Mouse (Mus musculus) common myeloid progenitor, adult 5-6 weeks (primary cell): Measurements from ENCODE around the gene Hoxa4. TPM values are rescaled to one million over a fixed set of nuclear protein-coding genes. Genes with fewer than 3 reads are reported as not detected.

Experiments used
- ATAC-seq: replicated peaks from 2 replicates; pipeline ENCODE4 v1.8.0; 2016; ENCODE audit warnings: low read depth, mild to moderate bottlenecking, moderate TSS enrichment, inconsistent platforms; ENCODE audit not compliant: poor library complexity, severe bottlenecking
- total RNA-seq: library from RNA; stranded (forward); fragments of 200-1000, 187-1606 nt; gene quantifications from 2 replicates; pipeline ENCODE4 v1.2.3, GENCODE M21; 2017

Hoxa4 gene
- total RNA-seq, 1 experiment from 2014 or later, result 0.27 TPM

DNA sequence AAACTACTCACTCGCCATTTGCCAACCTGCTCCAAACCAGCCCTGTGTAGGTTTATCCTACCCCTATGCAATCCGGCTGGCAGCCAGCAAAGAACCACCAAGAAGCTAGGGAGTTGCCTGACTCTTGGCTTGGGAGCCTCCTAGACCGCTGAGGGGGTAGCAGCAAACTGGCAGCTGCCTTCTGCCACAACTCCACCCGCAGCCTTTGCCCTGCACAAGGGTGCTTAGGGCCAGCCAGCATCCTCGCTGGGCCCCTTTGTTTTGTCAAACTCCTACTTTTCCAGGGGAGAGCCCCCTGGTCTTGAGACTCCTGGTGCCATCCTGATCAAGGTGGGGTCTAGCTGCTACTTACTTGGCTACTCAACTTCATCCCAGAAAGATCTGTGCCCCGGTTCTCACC, 6.9 kb downstream of the Hoxa4 start:
- no peak for ATAC-seq

DNA sequence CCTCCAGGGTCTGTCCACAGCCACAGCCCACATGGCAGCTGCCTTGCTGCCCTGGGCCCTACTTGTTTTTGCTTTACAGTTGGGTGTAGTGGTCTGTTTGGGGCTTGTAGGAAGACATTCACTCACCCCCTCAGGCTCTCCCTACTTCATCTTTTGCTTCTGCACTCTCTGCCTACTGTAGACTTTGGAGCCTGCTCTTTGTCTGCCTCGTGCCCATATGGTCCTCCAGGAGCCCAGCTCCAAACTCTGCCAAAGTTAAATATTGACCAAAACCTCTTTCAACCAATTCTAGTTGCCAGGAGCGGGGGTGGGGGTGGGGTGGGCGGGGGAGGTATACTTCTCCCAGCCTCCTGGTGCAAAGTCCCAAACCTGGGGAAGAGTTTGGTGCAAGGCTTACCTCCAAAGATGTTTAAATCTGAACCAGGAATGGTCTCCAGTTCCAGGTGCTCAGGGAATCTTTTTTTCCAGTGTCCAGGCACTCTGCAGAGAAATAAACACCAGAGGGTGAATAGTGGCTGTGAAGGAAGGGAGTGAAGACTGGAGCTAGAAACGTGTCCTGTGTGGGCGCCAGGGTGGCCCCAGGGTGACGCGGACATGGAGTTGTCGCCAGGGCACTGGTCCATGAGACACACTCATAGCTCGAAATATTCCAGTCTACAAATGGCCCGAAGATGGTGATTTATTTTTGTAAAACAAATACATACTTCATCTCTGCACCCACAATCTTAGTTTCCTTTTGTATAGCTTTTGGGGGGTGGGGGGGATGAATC, 8.1 kb downstream of the Hoxa4 start:
- ATAC-seq, result no peak

DNA sequence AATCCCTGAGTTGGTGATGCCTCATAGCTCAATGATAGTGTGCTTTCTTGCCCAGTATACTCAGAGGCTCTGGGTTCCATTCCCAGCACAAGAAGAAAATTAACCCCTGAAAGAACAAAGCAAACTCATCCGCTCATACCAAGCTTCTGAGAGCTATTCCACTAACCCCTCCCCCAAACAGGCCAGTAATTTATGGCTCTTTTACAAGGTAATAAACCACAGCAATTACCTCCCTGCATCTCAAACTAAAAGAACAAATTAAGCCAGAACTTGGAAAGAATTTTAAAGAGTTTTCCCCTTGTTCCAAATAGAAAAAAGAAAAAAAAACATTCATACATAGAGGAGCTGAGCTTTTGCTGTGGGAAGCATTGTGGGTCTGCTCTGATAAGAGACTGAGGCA, 8.8 kb downstream of the Hoxa4 start:
- no peak for ATAC-seq

DNA sequence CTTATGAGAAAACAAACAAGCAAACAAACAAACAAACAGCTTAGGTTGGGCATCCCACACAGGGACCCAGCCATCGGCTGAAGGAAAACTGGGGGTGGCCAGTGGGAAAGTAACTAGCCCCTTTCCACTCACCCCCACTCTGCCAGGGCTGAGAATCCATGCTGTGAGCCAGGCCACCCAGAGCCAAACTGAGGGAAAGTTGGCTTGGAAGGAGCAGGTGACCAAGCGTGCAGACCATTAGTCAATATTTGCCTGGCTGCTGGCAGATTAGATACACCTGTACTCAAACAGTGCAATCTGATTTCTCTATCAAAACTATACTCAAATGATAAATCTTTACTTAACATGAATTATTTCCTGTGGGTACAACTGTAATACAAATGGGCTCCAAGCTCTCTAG, 9.5 kb downstream of the Hoxa4 start:
- ATAC-seq, result no peak

DNA sequence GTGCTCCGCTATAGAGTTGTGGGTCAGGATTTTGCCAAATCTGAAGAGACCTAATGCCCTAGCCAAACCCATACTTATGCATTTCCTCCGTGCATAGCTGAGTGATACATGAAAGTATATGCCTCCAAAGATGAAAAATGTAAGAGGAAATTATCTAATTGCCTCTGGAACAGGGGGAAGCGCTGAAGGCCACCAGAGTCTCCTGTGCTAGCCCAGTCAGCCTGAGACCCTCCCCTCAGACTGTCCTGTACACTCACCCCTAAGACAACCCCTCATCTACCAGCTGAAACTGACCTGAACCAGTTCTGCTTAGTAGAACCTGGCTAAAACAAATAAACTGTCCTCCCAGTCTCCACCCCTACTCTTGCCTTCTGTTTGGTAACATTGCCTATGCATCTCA, 10.8 kb downstream of the Hoxa4 start:
- no peak for ATAC-seq

DNA sequence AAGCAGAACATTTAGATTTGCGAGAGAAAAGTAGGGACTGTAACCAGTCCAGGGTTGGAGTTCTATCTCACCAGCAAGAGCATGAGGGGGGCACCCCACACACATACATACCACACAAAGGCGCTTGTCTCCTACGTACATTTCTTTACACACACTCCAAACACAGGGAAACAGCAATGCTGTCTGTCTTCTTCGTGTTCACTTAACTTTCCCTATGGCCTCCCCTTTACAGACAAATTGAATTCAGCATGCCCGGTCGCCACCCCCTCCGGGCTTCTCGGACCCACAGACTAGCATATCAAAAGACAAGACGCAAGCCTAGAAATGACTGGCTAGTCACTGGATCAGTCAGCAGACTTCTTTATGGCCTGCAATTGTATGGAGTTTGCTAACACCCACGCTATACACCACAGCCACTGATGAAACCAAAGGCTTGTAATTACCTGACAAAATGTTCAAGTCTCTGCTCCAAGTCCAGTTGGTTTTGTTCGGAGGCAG, 11.3 kb downstream of the Hoxa4 start:
- ATAC-seq, result no peak

DNA sequence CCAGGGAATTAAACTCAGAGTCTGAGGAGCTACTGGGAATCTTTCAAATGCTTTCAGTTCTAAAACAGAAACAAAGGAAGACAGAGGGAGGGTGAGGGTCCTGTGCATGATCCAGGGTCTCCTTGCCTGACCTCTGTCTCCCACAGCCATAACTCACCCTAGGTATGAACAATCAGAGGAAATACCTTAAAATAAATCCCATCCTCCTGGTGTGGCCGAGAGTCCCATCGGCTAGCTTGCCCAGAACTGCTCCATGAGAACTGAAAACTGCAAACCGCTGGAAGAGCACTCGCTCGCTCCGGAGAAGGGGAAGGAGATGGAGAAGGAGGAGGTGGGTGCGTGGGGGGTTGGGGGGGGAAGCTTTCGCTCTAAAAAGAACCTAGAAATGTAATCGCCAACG, 11.9 kb downstream of the Hoxa4 start:
- ATAC-seq, result no peak

DNA sequence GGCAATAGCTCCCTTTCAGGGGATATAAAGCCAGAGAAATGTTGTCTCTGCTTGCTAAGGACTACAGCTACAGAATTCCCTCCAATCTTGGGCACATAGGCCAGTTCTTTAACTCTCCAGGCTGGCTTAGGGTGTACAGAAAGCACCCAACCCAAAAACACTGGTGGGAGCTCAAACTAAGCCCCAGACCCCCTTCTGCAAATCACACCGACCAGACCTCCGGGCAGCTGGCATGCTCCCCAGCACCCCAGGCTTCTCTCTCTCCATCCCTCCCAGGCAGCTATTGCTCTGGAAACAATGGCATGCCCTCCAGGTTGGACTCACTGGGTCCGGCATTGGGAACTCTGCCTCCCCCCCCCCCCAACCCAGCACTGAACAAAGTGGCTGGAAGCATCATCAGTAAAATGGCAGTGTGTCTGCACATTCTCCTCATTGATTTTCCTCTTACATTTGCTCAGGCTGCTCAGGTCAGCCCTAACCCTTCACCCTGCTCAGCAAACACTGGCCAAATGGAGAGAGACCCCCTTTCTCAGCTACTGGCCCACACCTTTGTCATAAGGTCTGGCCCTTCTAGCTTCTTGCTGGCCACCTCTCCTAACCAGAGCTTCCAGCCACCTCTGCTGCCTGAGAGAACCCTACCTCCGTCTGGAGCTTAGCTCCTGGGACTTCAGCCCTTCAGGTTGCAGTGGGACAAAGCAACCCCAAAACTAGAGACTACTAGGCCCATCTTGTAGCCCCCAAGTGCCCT, 12.5 kb downstream of the Hoxa4 start:
- ATAC-seq, result no peak

DNA sequence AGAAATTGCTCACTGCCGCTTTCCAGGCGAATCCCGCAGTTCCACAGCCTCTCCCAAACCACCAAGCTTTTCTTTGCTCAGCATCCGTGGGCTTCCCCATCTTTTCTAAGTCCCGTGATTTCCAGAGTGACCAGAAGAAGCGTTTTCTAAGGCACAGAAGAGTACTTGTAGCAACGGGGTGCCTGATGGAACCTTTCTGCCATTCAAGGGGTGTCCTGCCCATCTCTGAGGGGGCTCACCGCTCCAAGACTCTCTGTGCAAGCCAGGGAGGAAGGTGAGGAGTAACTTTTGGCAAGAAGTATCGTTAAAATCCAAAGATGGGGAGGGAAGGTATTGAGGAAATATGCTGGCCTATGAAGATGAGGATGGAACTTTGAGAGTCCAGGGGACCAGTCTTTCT, 13.7 kb downstream of the Hoxa4 start:
- no peak for ATAC-seq

DNA sequence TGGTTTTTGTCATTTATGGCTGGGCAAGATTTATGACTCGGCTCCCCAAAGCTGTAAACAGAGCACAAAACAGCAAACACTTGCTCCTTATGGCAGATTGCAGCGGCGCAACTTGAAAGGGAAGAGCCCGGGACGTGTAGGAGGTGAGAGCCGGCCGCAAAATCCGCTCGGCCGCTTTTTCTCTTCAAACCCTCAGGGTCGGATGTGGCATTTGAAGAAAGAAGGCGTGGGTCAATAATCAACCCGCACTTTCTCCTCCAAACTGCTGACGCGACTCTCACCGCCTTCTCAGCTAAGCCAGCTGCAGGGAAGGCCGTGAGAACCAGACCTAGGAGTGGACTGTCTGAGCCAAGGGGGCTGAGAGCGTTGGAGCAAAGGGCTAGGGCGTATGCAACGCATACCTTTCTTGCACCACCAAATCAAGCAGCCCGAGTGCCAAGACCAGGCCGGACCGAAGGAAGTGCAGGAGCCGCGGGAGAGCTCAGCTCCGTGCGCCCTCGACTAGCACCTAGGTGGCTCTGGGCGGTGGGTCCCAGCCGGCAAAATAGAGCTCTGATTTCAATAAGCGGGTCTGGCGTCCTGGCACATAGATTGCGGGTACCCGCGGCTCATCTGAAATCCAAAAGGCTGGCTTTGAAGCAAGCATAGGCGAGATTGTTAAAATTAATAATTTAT, 14.4 kb downstream of the Hoxa4 start, which contains the start of gene 5730596B20Rik:
TSS of gene 5730596B20Rik (plus strand) at position 438 of the 675 bp plus-strand sequence.
- ATAC-seq, result no peak

DNA sequence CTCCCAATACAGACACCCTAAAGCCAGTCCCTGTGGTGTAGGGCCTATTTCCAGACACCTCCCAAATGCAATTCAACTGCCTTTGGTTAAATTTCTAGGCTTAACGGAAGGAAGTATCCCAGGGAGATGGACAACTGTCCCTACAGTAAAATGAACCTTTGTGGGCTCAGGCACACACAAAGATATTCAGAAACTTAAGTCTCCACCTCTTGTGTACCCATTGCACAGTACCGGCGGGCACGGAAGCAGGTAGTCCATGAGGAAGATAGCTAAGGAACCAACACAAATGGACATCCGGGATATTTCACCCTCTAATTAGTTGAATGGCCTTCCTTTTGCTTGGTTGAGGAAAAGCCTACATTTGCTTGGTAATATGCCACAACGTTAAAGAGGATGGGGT, 15.2 kb downstream of the Hoxa4 start:
- ATAC-seq, result no peak

DNA sequence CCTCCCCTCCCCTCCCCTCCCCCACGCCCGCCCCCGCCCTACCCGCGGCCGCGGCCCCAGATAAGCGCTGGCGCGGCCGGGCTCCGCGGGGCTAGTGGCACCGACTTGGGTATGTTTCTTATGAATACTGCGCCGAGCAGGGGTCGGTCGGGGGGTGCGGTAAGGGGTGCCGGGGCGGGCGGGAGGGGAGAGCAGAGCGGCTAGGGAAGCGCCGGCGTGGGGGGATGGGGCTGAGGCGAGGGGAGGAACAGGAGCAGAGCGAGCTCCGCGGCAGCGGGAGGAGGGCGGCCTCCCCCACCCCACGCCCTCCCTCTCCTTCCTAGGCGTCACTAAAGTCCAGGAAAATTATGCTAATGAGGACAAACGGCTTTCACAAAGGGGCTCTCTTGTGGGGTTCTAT, 15.7 kb downstream of the Hoxa4 start:
- ATAC-seq, result no peak

DNA sequence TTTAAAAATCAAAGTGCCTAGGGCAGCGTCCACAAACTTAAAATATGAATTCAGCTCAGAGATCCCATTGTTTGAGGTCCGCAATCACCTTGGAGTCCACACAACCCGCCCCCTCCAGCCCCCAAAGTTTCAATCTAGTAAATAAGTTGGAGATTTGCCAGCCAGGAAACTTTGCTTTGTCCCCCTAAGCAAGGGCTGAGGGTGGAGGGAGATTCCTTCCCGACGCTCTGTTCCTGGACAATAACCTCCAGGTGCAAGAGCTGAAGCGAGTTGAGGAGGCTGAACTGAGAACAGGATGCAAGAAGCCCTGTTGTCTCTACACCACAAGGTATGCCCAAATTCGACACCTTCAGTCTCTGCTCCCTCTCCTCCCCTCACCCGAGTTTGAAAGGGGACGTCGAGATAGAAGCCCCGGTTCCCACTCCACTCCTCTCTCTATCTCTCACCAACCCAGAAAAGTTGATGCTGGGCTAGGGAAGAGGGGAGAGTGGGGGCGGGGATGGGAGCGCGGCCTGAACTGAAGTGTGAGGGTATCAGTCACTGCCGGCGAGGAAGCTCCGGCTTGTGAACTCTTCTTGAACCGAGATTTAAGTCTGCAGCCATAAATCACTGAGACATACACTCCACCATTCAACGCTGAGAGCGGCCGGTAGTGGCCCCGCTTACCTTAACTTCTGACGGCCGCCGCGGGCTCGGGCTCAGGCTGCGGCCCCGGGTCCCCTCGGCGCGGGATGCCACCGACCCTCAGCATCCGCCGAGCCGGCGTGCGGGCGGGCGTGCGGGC, 16.4 kb downstream of the Hoxa4 start:
- ATAC-seq, result no peak

DNA sequence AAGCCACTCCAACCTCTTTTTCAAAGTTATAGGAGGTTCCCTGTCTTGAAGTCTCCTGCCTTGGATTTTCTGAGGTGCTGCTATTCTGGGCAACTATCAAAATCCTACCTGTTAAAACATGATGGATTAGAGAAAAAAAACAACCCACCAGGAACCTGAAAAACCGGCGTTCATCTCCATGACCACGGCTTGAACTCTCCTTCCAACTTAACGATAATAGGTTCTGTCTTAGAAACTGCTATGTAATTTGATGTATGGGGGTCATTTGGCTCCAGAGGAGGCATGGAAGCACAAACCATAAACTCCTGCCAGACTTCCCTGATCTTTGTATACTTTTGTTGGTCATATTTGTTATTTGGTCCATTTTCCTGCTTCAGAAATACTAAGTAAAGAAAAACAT, 17.9 kb downstream of the Hoxa4 start:
- ATAC-seq, result no peak

DNA sequence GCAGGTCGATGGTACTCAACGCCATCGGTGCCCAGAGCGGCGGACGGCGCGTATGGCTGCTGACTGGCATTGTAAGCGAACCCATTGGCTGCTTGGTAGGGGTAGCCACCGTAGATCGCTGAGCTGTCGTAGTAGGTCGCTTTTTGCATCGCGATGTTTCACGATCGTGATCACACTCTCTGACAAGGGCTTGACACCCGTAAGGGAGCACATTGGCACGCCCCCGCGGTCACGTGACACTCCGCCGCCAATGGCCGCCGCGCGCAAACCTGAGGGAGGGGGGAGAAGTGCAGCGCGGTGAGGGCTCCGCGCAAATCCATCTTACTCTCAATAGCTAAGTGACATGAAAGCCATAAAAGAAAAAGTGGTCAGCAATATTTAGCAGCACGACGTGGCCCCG, 19.1 kb downstream of the Hoxa4 start:
- ATAC-seq, result no peak

DNA sequence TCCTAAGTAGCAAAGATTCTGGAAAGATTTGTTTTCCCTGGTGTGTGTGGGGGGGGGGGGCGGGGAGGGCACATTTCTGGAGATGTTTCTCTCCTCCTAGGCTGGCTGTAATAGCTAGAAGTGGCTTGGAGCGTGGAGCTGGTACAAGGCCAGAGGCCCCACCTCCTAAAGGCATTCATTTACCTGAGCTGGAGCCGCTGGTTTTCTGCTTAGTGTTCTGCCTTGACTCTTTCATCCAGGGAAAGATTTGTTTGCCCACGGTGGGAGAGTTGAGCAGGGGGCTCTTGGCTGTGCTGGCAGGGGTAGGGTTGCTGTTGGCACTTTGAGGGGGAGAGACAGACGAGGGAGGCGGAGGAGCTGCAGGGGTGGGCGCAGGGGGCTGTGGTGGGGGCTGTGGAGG, 19.6 kb downstream of the Hoxa4 start:
- no peak for ATAC-seq

DNA sequence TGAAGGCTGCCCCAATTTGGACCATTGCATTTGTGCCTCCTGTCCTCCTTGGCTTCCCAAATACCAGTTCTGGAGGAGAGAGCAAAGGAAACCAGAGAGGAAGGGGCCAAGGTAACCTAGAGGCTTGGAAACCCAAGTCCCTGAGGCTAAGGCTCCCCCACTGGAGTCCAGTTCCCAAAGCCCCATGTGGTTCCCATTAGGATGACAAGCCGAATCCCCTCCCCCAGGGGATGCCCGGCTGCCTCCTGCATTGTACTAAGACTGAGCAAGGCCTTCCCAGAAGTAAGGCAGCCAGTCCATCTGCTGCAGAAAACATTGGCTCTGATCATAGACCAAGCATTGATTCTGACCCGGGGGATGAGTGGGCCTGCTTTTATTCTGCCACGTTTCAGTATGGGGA, 20.2 kb downstream of the Hoxa4 start:
- no peak for ATAC-seq

DNA sequence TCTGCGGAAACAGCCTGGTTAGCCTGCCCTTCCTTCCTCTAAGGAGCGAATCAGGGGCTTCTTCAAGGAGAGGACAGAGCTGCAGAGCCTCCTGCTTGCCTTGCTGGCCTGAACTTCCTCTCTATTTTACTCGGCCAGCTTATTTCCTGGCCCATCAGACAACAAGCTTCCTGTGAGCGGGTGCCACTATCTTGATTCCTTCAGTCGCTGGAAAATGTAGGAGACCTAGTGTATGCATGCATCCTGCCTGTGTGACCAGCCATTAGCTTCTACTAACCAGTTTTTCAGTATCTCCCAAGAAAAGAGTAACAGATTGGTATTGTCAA, 20.7 kb downstream of the Hoxa4 start:
- no peak for ATAC-seq

DNA sequence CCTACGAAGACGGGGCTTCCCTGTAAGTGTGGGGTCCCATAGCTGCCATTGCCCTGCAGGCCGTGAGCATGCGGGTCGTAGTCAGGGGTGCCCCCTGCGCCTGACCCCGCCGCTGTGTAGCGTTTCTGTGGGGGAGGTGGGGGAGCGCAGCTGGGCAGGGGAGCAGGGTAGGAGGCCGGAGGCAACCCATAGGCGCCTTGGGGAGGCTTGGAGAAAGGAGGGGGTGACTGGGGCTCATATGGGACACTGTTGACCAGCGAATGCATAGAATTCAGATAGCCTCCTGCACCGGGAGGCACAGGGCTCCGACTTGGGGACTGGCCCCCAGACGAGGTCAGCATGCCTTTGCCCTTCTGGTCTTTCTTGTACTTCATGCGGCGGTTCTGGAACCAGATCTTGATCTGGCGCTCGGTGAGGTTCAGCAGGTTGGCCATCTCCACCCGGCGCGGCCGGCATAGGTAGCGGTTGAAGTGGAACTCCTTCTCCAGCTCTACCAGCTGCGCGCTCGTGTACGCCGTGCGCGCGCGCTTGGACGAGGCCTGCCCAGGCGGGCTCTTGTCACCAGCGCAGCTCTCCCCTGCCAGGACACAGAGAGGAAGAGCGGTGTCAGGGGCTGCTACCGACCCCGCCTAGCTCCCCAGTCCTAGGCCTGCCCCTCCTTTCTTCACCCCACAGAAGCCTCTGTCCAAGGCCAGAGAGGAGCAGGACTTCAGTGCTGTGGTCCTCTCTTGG, 21.2 kb downstream of the Hoxa4 start:
- ATAC-seq, result no peak
